Mouse (Mus musculus) cerebral cortex, adult 2 months (tissue): Measurements from ENCODE around the gene Pcyt1a.

Source experiments
- WGBS: fragments of 180-500 bp; shearing (Covaris S2); methylation state at CpG from one replicate; pipeline ENCODE4 v1.1.7; 2018; 5-methylcytosine and 5-hydroxymethylcytosine counted together

Gene Pcyt1a

GRCm38 (mm10) chr16:32436657-32437056, 5.9 kb downstream of the Pcyt1a start:
- WGBS = 61% methylated on average over 1 of the region's 1 CpGs

GRCm38 (mm10) chr16:32437266-32437665, 6.5 kb downstream of the Pcyt1a start:
- WGBS = 100% methylated on average over 1 of the region's 1 CpGs

GRCm38 (mm10) chr16:32441432-32441831, 10.7 kb downstream of the Pcyt1a start:
- WGBS = 79% methylated on average over 3 of the region's 3 CpGs

DNA sequence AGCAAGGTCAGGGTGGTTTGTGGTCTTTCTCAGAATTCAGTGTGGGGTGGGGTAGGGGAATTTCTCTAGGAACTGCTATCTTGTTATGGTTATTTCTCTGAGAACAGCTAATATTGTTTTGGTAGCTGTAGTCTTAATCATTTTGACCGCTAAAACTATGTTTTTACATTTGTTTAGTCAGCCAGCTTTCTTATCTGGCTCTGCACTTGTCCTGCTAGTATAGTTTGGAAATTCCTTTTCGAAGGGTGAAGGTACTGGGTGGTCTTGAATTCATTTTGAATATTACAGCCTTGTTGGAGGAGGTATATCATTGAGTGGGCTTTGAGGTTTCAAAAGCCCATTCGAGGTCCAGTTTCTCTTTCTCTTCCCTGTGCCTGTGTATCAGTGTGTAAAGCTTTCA, 13.9 kb downstream of the Pcyt1a start:
- 92% methylated on average over 3 of the region's 3 CpGs for WGBS

GRCm38 (mm10) chr16:32445558-32445957, 14.8 kb downstream of the Pcyt1a start:
- 97% methylated on average over 1 of the region's 1 CpGs for WGBS

- 90% methylated on average over 2 of the region's 2 CpGs for WGBS
Observed at GRCm38 (mm10) chr16:32446563-32447138, 15.9 kb downstream of the Pcyt1a start.

GRCm38 (mm10) chr16:32449665-32450064, 18.9 kb downstream of the Pcyt1a start:
- 82% methylated on average over 3 of the region's 3 CpGs for WGBS

DNA sequence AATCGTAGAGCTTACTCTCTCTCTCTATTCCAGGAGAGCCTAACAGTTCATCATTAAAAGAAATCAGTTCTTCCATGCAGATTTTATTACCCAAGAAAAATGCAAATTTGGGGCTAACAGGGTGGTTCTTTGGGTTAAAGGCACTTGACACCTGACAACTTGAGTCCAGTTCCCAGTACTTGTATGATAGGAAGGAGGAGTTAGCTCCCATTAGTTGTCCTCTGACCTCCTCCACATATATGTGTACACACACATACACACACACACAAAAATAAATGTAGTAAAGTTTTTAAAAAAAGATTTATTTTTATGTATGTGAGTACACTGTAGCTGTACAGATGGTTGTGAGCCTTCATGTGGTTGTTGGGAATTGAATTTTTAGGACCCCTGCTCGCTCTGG, 19.4 kb downstream of the Pcyt1a start:
- WGBS = 99% methylated on average over 2 of the region's 2 CpGs

- 91% methylated on average over 8 of the region's 8 CpGs for WGBS
Observed at GRCm38 (mm10) chr16:32453102-32453501, 22.4 kb downstream of the Pcyt1a start.

- 87% methylated on average over 5 of the region's 5 CpGs for WGBS
Observed at GRCm38 (mm10) chr16:32454646-32455045, 23.9 kb downstream of the Pcyt1a start.

DNA sequence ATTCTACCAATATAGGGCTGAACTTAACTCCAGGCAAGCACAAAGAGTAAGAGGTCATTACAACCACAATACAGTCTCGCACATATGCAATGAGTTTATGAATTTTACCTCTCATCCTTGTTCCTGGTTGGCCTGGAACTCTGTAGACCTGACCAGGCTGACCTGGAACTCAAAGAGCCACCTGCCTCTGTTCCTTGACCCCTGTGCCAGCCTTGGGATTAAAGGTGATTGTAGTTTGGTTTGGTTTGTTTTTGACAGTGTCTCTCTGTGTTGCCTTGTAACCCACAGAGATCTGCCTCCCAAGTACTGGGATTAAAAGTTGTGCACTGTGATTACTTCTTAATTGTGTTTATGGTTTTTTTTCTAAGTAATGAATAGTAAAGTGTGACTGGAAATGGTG, 26.0 kb downstream of the Pcyt1a start:
- WGBS = 98% methylated on average over 1 of the region's 1 CpGs

- WGBS = 69% methylated on average over 10 of the region's 10 CpGs
Observed at GRCm38 (mm10) chr16:32457589-32458386, 27.1 kb downstream of the Pcyt1a start.

DNA sequence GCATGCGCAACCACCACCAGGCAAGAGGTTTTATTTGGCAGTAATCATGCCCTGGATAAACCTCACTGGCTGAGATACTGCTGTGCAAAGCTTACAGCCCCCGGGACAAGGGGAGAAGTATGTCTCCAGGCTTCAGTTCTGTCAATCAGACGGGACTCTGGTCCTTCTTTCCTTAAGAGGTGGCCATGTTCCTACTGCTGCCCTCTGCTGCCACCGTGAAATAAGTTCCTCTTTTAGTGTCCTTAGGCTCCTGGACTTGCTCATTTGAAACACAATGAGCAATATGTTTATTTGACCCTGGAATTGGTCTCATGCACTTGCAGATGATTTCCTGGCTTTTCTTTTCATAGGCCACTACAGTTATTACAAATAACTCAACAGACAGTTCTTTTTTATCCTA, 29.8 kb downstream of the Pcyt1a start:
- 72% methylated on average over 4 of the region's 4 CpGs for WGBS

- WGBS = 97% methylated on average over 5 of the region's 5 CpGs
Observed at GRCm38 (mm10) chr16:32461713-32462112, 31.0 kb downstream of the Pcyt1a start.

GRCm38 (mm10) chr16:32462950-32463349, 32.2 kb downstream of the Pcyt1a start:
- 94% methylated on average over 16 of the region's 16 CpGs for WGBS

GRCm38 (mm10) chr16:32463426-32463825, 32.7 kb downstream of the Pcyt1a start:
- 82% methylated on average over 2 of the region's 2 CpGs for WGBS

GRCm38 (mm10) chr16:32464908-32465307, 34.2 kb downstream of the Pcyt1a start:
- WGBS = 0% methylated on average over 1 of the region's 1 CpGs

- WGBS = 64% methylated on average over 3 of the region's 3 CpGs
Observed at GRCm38 (mm10) chr16:32468488-32468887, 37.8 kb downstream of the Pcyt1a start.

- WGBS = 82% methylated on average over 5 of the region's 5 CpGs
Observed at GRCm38 (mm10) chr16:32469404-32470105, 38.8 kb downstream of the Pcyt1a start.

GRCm38 (mm10) chr16:32472276-32473015, 41.7 kb downstream of the Pcyt1a start:
- WGBS = 72% methylated on average over 7 of the region's 7 CpGs

- WGBS = 74% methylated on average over 6 of the region's 6 CpGs
Observed at GRCm38 (mm10) chr16:32477315-32477714, 46.6 kb downstream of the Pcyt1a start.

GRCm38 (mm10) chr16:32479415-32479814, 48.7 kb downstream of the Pcyt1a start:
- WGBS = 71% methylated on average over 2 of the region's 2 CpGs
